Mouse (Mus musculus): ENCODE results near the gene Hormad2.

DNA sequence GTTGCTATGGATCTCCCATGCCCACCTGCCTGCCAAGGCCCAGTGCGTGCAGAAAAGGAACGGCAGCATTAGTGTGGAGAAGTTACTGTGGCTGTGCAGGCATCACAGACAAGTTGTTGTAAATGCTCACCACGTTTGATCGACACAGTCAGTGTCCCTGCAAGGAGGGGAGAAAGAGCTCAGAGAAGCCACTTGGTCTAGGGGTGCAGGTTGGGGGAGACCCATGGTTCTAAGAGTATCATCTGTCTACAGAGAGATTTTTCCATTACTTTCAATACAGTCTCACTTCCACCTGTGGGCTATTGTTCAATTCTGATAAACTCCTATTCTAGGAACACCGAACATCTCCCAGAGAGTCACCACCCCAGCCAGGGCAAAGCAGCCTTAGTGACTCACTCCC, 43.6 kb upstream of the Hormad2 start:
- no peak for TF ChIP-seq POLR2A (IDR thresholded peaks at IDR 0.05; ENCODE audit: control insufficient read depth, low read depth, low read length)
- no peak for TF ChIP-seq CTCF (IDR thresholded peaks at IDR 0.05; ENCODE audit: control insufficient read depth, insufficient read depth, insufficient replicate concordance, low read depth, low read length)

All from testis, adult 2 months (tissue).